Mouse (Mus musculus): Measurements from ENCODE around the gene Samd10. TPM values are rescaled to one million over a fixed set of nuclear protein-coding genes. Genes with fewer than 3 reads are reported as not detected.

The Samd10 gene
- polyA plus RNA-seq (2015; fragmentation: Nextera tagmentation; extraction: Ambion mirVana), result 11.2 and 12.4 TPM in 2 replicates

GRCm38 (mm10) chr2:181598454-181599351, at the start of gene Samd10:
Gene Samd10 (minus strand): TSS chr2:181599212.
- 3% methylated on average over 71 of the region's 71 CpGs for WGBS
- Histone ChIP-seq H3K27me3 (ENCODE audit: control insufficient read depth, insufficient read depth, low read length) (no peaks in the 10 kb centered on the region), H3K9me3 (replicated peaks; ENCODE audit: control insufficient read depth, low read length) (no peaks in the 10 kb centered on the region), H3K36me3 (ENCODE audit: control insufficient read depth, insufficient read depth) (no peaks in the 10 kb centered on the region), H3K4me3 (ENCODE audit: low read length) (peak within 1 kb of the TSS; percentile 86), H3K27ac (ENCODE audit: low read length) (peak within 1 kb of the TSS; percentile 73), H3K9ac (ENCODE audit: low read length) (peak within 1 kb of the TSS; percentile 91), H3K4me1 (ENCODE audit: control insufficient read depth, insufficient read depth, low read length) (peaks cover 15% of the 10 kb centered on the region), H3K4me2 (ENCODE audit: low read depth, low read length) (peak within 1 kb of the TSS; percentile 97)
- ATAC-seq (replicated peaks; ENCODE audit: extremely low read depth, insufficient read depth, low FRiP score), result peak; percentile 29

- Histone ChIP-seq H3K4me1 (ENCODE audit: control insufficient read depth, insufficient read depth, low read length) (no peaks in the 10 kb centered on the region), H3K4me2 (ENCODE audit: low read depth, low read length) (no peak overlapping the region), H3K4me3 (ENCODE audit: low read length) (no peak overlapping the region), H3K36me3 (ENCODE audit: control insufficient read depth, insufficient read depth) (peaks cover 49% of the 10 kb centered on the region), H3K9me3 (replicated peaks; ENCODE audit: control insufficient read depth, low read length) (no peaks in the 10 kb centered on the region), H3K9ac (ENCODE audit: low read length) (no peak overlapping the region), H3K27me3 (ENCODE audit: control insufficient read depth, insufficient read depth, low read length) (no peaks in the 10 kb centered on the region), H3K27ac (ENCODE audit: low read length) (no peak overlapping the region)
- 87% methylated on average over 6 of the region's 6 CpGs for WGBS
- ATAC-seq (replicated peaks; ENCODE audit: extremely low read depth, insufficient read depth, low FRiP score), result no peak
Observed at GRCm38 (mm10) chr2:181646626-181647472, 47.8 kb upstream of the Samd10 start.

- Histone ChIP-seq H3K4me3 (ENCODE audit: low read length) (no peak overlapping the region), H3K27me3 (ENCODE audit: control insufficient read depth, insufficient read depth, low read length) (no peaks in the 10 kb centered on the region), H3K27ac (ENCODE audit: low read length) (no peak overlapping the region), H3K4me2 (ENCODE audit: low read depth, low read length) (no peak overlapping the region), H3K9ac (ENCODE audit: low read length) (no peak overlapping the region), H3K36me3 (ENCODE audit: control insufficient read depth, insufficient read depth) (peaks cover 53% of the 10 kb centered on the region), H3K9me3 (replicated peaks; ENCODE audit: control insufficient read depth, low read length) (no peaks in the 10 kb centered on the region), H3K4me1 (ENCODE audit: control insufficient read depth, insufficient read depth, low read length) (no peaks in the 10 kb centered on the region)
- ATAC-seq (replicated peaks; ENCODE audit: extremely low read depth, insufficient read depth, low FRiP score), result no peak
- WGBS, result 94% methylated on average over 3 of the region's 3 CpGs
Observed at GRCm38 (mm10) chr2:181645666-181646065, 46.7 kb upstream of the Samd10 start.

- Histone ChIP-seq H3K27ac (ENCODE audit: low read length) (no peak overlapping the region), H3K4me3 (ENCODE audit: low read length) (no peak overlapping the region), H3K36me3 (ENCODE audit: control insufficient read depth, insufficient read depth) (peaks cover 52% of the 10 kb centered on the region), H3K27me3 (ENCODE audit: control insufficient read depth, insufficient read depth, low read length) (no peaks in the 10 kb centered on the region), H3K4me2 (ENCODE audit: low read depth, low read length) (no peak overlapping the region), H3K4me1 (ENCODE audit: control insufficient read depth, insufficient read depth, low read length) (no peaks in the 10 kb centered on the region), H3K9me3 (replicated peaks; ENCODE audit: control insufficient read depth, low read length) (no peaks in the 10 kb centered on the region), H3K9ac (ENCODE audit: low read length) (no peak overlapping the region)
- WGBS, result 95% methylated on average over 2 of the region's 2 CpGs
- no peak for ATAC-seq (replicated peaks; ENCODE audit: extremely low read depth, insufficient read depth, low FRiP score)
Observed at GRCm38 (mm10) chr2:181644361-181644760, 45.3 kb upstream of the Samd10 start.

GRCm38 (mm10) chr2:181635865-181636264, 36.9 kb upstream of the Samd10 start:
- 92% methylated on average over 3 of the region's 3 CpGs for WGBS
- H3K4me1 ChIP-seq (ENCODE audit: control insufficient read depth, insufficient read depth, low read length), result no peaks in the 10 kb centered on the region
- H3K27ac ChIP-seq (ENCODE audit: low read length), result no peak overlapping the region
- no peaks in the 10 kb centered on the region for H3K9me3 ChIP-seq (replicated peaks; ENCODE audit: control insufficient read depth, low read length)
- H3K4me3 ChIP-seq (ENCODE audit: low read length), result no peak overlapping the region
- no peak overlapping the region for H3K4me2 ChIP-seq (ENCODE audit: low read depth, low read length)
- no peaks in the 10 kb centered on the region for H3K27me3 ChIP-seq (ENCODE audit: control insufficient read depth, insufficient read depth, low read length)
- peaks cover 61% of the 10 kb centered on the region for H3K36me3 ChIP-seq (ENCODE audit: control insufficient read depth, insufficient read depth)
- no peak for ATAC-seq (replicated peaks; ENCODE audit: extremely low read depth, insufficient read depth, low FRiP score)
- no peak overlapping the region for H3K9ac ChIP-seq (ENCODE audit: low read length)

GRCm38 (mm10) chr2:181632624-181633023, 33.6 kb upstream of the Samd10 start:
- Histone ChIP-seq H3K9me3 (replicated peaks; ENCODE audit: control insufficient read depth, low read length) (no peaks in the 10 kb centered on the region), H3K4me3 (ENCODE audit: low read length) (no peak overlapping the region), H3K36me3 (ENCODE audit: control insufficient read depth, insufficient read depth) (peaks cover 44% of the 10 kb centered on the region), H3K9ac (ENCODE audit: low read length) (no peak overlapping the region), H3K27ac (ENCODE audit: low read length) (no peak overlapping the region), H3K4me2 (ENCODE audit: low read depth, low read length) (no peak overlapping the region), H3K4me1 (ENCODE audit: control insufficient read depth, insufficient read depth, low read length) (no peaks in the 10 kb centered on the region), H3K27me3 (ENCODE audit: control insufficient read depth, insufficient read depth, low read length) (no peaks in the 10 kb centered on the region)
- no peak for ATAC-seq (replicated peaks; ENCODE audit: extremely low read depth, insufficient read depth, low FRiP score)
- WGBS, result 93% methylated on average over 6 of the region's 6 CpGs

GRCm38 (mm10) chr2:181628471-181628870, 29.5 kb upstream of the Samd10 start:
- Histone ChIP-seq H3K36me3 (ENCODE audit: control insufficient read depth, insufficient read depth) (peaks cover 17% of the 10 kb centered on the region), H3K27me3 (ENCODE audit: control insufficient read depth, insufficient read depth, low read length) (no peaks in the 10 kb centered on the region), H3K9me3 (replicated peaks; ENCODE audit: control insufficient read depth, low read length) (no peaks in the 10 kb centered on the region), H3K9ac (ENCODE audit: low read length) (no peak overlapping the region), H3K4me3 (ENCODE audit: low read length) (no peak overlapping the region), H3K27ac (ENCODE audit: low read length) (no peak overlapping the region), H3K4me1 (ENCODE audit: control insufficient read depth, insufficient read depth, low read length) (no peaks in the 10 kb centered on the region), H3K4me2 (ENCODE audit: low read depth, low read length) (no peak overlapping the region)
- ATAC-seq (replicated peaks; ENCODE audit: extremely low read depth, insufficient read depth, low FRiP score), result no peak

- Histone ChIP-seq H3K9me3 (replicated peaks; ENCODE audit: control insufficient read depth, low read length) (no peaks in the 10 kb centered on the region), H3K27me3 (ENCODE audit: control insufficient read depth, insufficient read depth, low read length) (no peaks in the 10 kb centered on the region), H3K4me1 (ENCODE audit: control insufficient read depth, insufficient read depth, low read length) (no peaks in the 10 kb centered on the region), H3K4me3 (ENCODE audit: low read length) (no peak overlapping the region), H3K9ac (ENCODE audit: low read length) (no peak overlapping the region), H3K4me2 (ENCODE audit: low read depth, low read length) (no peak overlapping the region), H3K27ac (ENCODE audit: low read length) (no peak overlapping the region), H3K36me3 (ENCODE audit: control insufficient read depth, insufficient read depth) (peaks cover 32% of the 10 kb centered on the region)
- ATAC-seq (replicated peaks; ENCODE audit: extremely low read depth, insufficient read depth, low FRiP score), result no peak
Observed at GRCm38 (mm10) chr2:181623401-181623800, 24.4 kb upstream of the Samd10 start.
